ENCODE assay signal across 18 mouse cellular contexts in genomic region chr13:6992323-6992994, GRCm38 (mm10).
DNase-seq lines count a peak whose midpoint lies in the region; ATAC-seq lines count a peak whose summit lies in the region.
"Had no signal": no experiment of that assay in that cellular context is flagged by ENCODE, and none has a peak within 500 bp of the region (broad histone marks: within the 10 kb centered on the region; RNA-seq: fewer than 3 reads in every experiment).

No protein-coding gene starts in this region.

- H3K4me3 ChIP-seq in forebrain, embryonic 13.5 days, result no peak overlapping the region
- H3K4me3 ChIP-seq in forebrain, embryonic 15.5 days, result no peak overlapping the region
- H3K4me3 ChIP-seq in midbrain, embryonic 13.5 days (replicated peaks), result no peak overlapping the region
- no peak overlapping the region for H3K4me3 ChIP-seq in midbrain, embryonic 15.5 days
- H3K4me3 ChIP-seq in embryonic facial prominence, embryonic 14.5 days (ENCODE audit: low read depth, low read length), result no peak overlapping the region
- H3K4me3 ChIP-seq: heart, embryonic 12.5 days; layer of hippocampus, adult 2 months; limb, embryonic 15.5 days had no signal

- 60% methylated on average over 12 of the region's 12 CpGs for WGBS in forebrain, embryonic 13.5 days
- WGBS in forebrain, embryonic 15.5 days, result 51% methylated on average over 12 of the region's 12 CpGs
- 62% methylated on average over 12 of the region's 12 CpGs for WGBS in midbrain, embryonic 13.5 days
- WGBS in midbrain, embryonic 15.5 days, result 60% methylated on average over 12 of the region's 12 CpGs
- WGBS in embryonic facial prominence, embryonic 14.5 days, result 50% methylated on average over 12 of the region's 12 CpGs

- peak; percentile 29 for DNase-seq in embryonic facial prominence, embryonic 14.5 days (ENCODE audit: low spot score)
- no peak for DNase-seq in lung, postnatal 10 days
- no peak for DNase-seq in liver
- DNase-seq: B cell, adult 2 months; cerebellum, adult 8-10 months; heart, postnatal 14 days; kidney, adult 2 months; kidney, postnatal 14 days had no signal

- no peak overlapping the region for H3K4me2 ChIP-seq in forebrain, embryonic 13.5 days
- no peak overlapping the region for H3K4me2 ChIP-seq in forebrain, embryonic 15.5 days (replicated peaks)
- H3K4me2 ChIP-seq in midbrain, embryonic 13.5 days (replicated peaks), result no peak overlapping the region
- H3K4me2 ChIP-seq in midbrain, embryonic 15.5 days, result no peak overlapping the region
- H3K4me2 ChIP-seq in embryonic facial prominence, embryonic 14.5 days (ENCODE audit: low read depth, low read length), result no peak overlapping the region
- H3K4me2 ChIP-seq: heart, embryonic 12.5 days; limb, embryonic 15.5 days had no signal

- H3K9ac ChIP-seq in forebrain, embryonic 13.5 days, result no peak overlapping the region
- no peak overlapping the region for H3K9ac ChIP-seq in forebrain, embryonic 15.5 days (replicated peaks)
- H3K9ac ChIP-seq in midbrain, embryonic 13.5 days (replicated peaks), result no peak overlapping the region
- no peak overlapping the region for H3K9ac ChIP-seq in midbrain, embryonic 15.5 days
- H3K9ac ChIP-seq in embryonic facial prominence, embryonic 14.5 days (ENCODE audit: low read depth, low read length), result no peak overlapping the region
- H3K9ac ChIP-seq: heart, embryonic 12.5 days; limb, embryonic 15.5 days had no signal

- no peaks in the 10 kb centered on the region for H3K9me3 ChIP-seq in forebrain, embryonic 13.5 days (replicated peaks)
- H3K9me3 ChIP-seq in forebrain, embryonic 15.5 days, result no peaks in the 10 kb centered on the region
- H3K9me3 ChIP-seq in midbrain, embryonic 13.5 days, result no peaks in the 10 kb centered on the region
- H3K9me3 ChIP-seq in midbrain, embryonic 15.5 days, result no peaks in the 10 kb centered on the region
- H3K9me3 ChIP-seq in embryonic facial prominence, embryonic 14.5 days (ENCODE audit: control insufficient read depth, low read length), result no peaks in the 10 kb centered on the region
- H3K9me3 ChIP-seq: heart, embryonic 12.5 days; limb, embryonic 15.5 days had no signal

- peaks cover 6% of the 10 kb centered on the region; the same call in 1 of the 2 replicates for H3K4me1 ChIP-seq in forebrain, embryonic 13.5 days
- no peaks in the 10 kb centered on the region for H3K4me1 ChIP-seq in forebrain, embryonic 15.5 days
- H3K4me1 ChIP-seq in midbrain, embryonic 13.5 days (replicated peaks), result peaks cover 14% of the 10 kb centered on the region
- no peaks in the 10 kb centered on the region for H3K4me1 ChIP-seq in midbrain, embryonic 15.5 days
- no peaks in the 10 kb centered on the region for H3K4me1 ChIP-seq in embryonic facial prominence, embryonic 14.5 days (ENCODE audit: control insufficient read depth, insufficient read depth, low read length)
- H3K4me1 ChIP-seq: heart, embryonic 12.5 days; limb, embryonic 15.5 days had no signal

- no peaks in the 10 kb centered on the region for H3K36me3 ChIP-seq in forebrain, embryonic 13.5 days (ENCODE audit: poor library complexity, severe bottlenecking)
- no peaks in the 10 kb centered on the region for H3K36me3 ChIP-seq in forebrain, embryonic 15.5 days
- H3K36me3 ChIP-seq in midbrain, embryonic 13.5 days, result no peaks in the 10 kb centered on the region
- H3K36me3 ChIP-seq in midbrain, embryonic 15.5 days (replicated peaks), result no peaks in the 10 kb centered on the region
- no peaks in the 10 kb centered on the region for H3K36me3 ChIP-seq in embryonic facial prominence, embryonic 14.5 days (ENCODE audit: control insufficient read depth, insufficient read depth, low read length)
- H3K36me3 ChIP-seq: heart, embryonic 12.5 days; limb, embryonic 15.5 days had no signal

- ATAC-seq in forebrain, embryonic 13.5 days, result 0 out of 2 replicates have a peak, but pooled peaks have one; percentile 7
- no peak for ATAC-seq in forebrain, embryonic 15.5 days (replicated peaks)
- peak; percentile 55; the same call in 1 of the 2 replicates for ATAC-seq in midbrain, embryonic 13.5 days
- no peak for ATAC-seq in midbrain, embryonic 15.5 days (replicated peaks)
- no peak; the same call in 1 of the 2 replicates for ATAC-seq in embryonic facial prominence, embryonic 14.5 days (ENCODE audit: low read depth)
- ATAC-seq: inflammation-experienced regulatory T-cells, adult 6 months; lung, postnatal 0 days had no signal

- H3K27me3 ChIP-seq in forebrain, embryonic 13.5 days, result no peaks in the 10 kb centered on the region
- no peaks in the 10 kb centered on the region for H3K27me3 ChIP-seq in forebrain, embryonic 15.5 days
- H3K27me3 ChIP-seq in midbrain, embryonic 13.5 days, result no peaks in the 10 kb centered on the region
- H3K27me3 ChIP-seq in midbrain, embryonic 15.5 days (replicated peaks), result no peaks in the 10 kb centered on the region
- H3K27me3 ChIP-seq in embryonic facial prominence, embryonic 14.5 days (replicated peaks; ENCODE audit: control insufficient read depth, insufficient read depth, low read length), result no peaks in the 10 kb centered on the region
- H3K27me3 ChIP-seq: heart, embryonic 12.5 days; limb, embryonic 15.5 days had no signal

- no peak overlapping the region for H3K27ac ChIP-seq in forebrain, embryonic 13.5 days
- H3K27ac ChIP-seq in forebrain, embryonic 15.5 days (replicated peaks), result no peak overlapping the region
- H3K27ac ChIP-seq in midbrain, embryonic 13.5 days, result no peak overlapping the region
- no peak overlapping the region for H3K27ac ChIP-seq in midbrain, embryonic 15.5 days
- H3K27ac ChIP-seq in embryonic facial prominence, embryonic 14.5 days (replicated peaks; ENCODE audit: low read depth, low read length), result no peak overlapping the region
- H3K27ac ChIP-seq: layer of hippocampus, adult 2 months; limb, embryonic 15.5 days; stomach, postnatal 0 days had no signal

Comparison
In these comparisons a context has a peak if more than half of its experiments do, and no peak if none do; other contexts are left out.
1. ATAC-seq: peak in forebrain, embryonic 13.5 days (single experiment) and midbrain, embryonic 13.5 days (single experiment); none in forebrain, embryonic 15.5 days (single experiment), midbrain, embryonic 15.5 days (single experiment) and embryonic facial prominence, embryonic 14.5 days (single experiment).